Mouse (Mus musculus) midbrain, embryonic 12.5 days (tissue): ENCODE data around the gene Ganab. TPM values are rescaled to one million over a fixed set of nuclear protein-coding genes. Genes with fewer than 3 reads are reported as not detected.
A peak's percentile ranks its signal among the peaks of the same experiment; 100 is the strongest.

ENCODE experiments used
- ATAC-seq: fragments of 200-750 bp; cut with Nextera tagmentation; 2 replicates; pipeline ENCODE4 v1.8.0; 2017; ENCODE audit warnings: low read depth, moderate TSS enrichment, moderate library complexity; ENCODE audit not compliant: low FRiP score
- H3K27ac ChIP-seq: fragments of 300-500 bp; sonication (generic); replicated peaks from 2 replicates; pipeline ENCODE4 v1.5.1; 2016; ENCODE audit warnings: mild to moderate bottlenecking
- H3K27me3 ChIP-seq: fragments of 300-500 bp; sonication (generic); 2 replicates; pipeline ENCODE4 v1.6.1; 2016; ENCODE audit warnings: mild to moderate bottlenecking
- H3K36me3 ChIP-seq: fragments of 300-500 bp; sonication (generic); 2 replicates; pipeline ENCODE4 v1.6.1; 2016
- H3K4me1 ChIP-seq: fragments of 300-500 bp; sonication (generic); 2 replicates; pipeline ENCODE4 v1.6.1; 2016
- H3K4me2 ChIP-seq: fragments of 300-500 bp; sonication (generic); replicated peaks from 2 replicates; pipeline ENCODE4 v1.6.1; 2016; ENCODE audit warnings: mild to moderate bottlenecking, moderate library complexity
- H3K4me3 ChIP-seq: fragments of 300-500 bp; sonication (generic); 2 replicates; pipeline ENCODE4 v1.5.1; 2016; ENCODE audit warnings: mild to moderate bottlenecking
- H3K9ac ChIP-seq: fragments of 300-500 bp; sonication (generic); replicated peaks from 2 replicates; pipeline ENCODE4 v1.6.1; 2016; ENCODE audit warnings: mild to moderate bottlenecking, moderate library complexity
- H3K9me3 ChIP-seq: fragments of 300-500 bp; sonication (generic); 2 replicates; pipeline ENCODE4 v1.6.1; 2016; ENCODE audit warnings: mild to moderate bottlenecking
- WGBS: fragments of 180-500 bp; shearing (Covaris S2); methylation state at CpG from one replicate; pipeline ENCODE4 v1.1.7; 2016; 5-methylcytosine and 5-hydroxymethylcytosine counted together
- polyA plus RNA-seq: library from polyadenylated mRNA; unstranded; fragments of >200 nt; fragmentation: Nextera tagmentation; extraction: Ambion mirVana; gene quantifications from 2 replicates; pipeline ENCODE4 v1.2.1, GENCODE M21; 2016

The Ganab gene
- polyA plus RNA-seq, 1 experiment from 2014 or later = 115 TPM

DNA sequence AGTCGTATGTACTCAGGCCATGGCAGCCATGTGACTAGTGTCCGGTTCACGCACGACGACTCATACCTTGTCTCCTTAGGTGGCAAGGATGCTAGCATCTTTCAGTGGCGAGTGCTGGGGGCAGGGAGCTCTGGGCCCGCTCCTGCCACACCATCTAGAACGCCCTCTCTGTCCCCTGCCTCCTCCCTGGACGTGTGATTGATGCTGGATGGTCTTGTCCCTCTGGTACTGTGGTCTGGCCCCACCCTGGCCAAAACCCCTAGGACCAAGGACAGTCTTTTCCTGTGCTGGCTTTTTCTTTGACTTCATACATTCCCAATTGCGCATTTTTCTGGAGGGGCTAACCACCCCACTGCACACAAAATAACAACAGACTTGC lies 43.3 kb downstream of the Ganab start:
- H3K36me3 ChIP-seq = peaks cover 22% of the 10 kb centered on the region
- WGBS = 35% methylated on average over 10 of the region's 10 CpGs
- peak; percentile 38 for ATAC-seq

DNA sequence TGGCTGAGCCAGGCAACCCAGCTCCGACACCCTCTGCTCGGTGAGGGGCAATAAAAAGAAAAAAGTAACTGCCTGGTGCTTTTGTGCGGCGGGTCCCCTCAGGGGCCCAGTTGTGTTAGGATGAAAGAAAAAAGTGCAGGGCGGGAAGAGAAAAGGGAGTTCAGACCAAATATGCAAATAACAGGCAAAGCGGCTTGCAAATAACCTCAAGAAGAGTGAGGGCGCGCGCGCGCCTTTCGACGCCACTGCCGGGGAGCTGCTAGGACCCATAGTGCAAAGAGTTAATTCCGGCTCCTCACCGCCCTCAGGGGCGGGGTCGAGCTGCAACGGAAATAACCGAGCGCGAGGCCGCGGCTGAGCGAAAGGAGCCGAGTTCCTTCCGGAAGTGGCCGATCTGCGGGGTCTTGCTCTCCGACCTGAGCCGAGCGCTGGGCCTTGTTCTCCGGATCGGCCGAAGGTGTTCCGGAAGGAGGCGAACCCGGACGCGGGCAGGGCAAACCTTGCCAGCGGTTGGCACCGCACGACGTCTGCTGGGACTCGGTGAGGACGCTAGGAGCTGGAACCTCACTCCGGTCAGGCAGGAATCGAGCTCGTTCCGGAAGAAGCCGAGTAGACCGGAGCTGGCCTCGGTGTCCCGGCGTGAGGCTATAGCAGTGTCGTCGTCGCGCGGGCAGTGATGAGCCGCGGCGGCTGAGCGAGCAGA lies 43.8 kb downstream of the Ganab start, which contains the start of gene Mta2:
Gene Mta2 (plus strand): TSS at position 361 of the 703 bp plus-strand sequence.
- peaks cover 35% of the 10 kb centered on the region for H3K4me1 ChIP-seq
- H3K27me3 ChIP-seq = no peaks in the 10 kb centered on the region
- peak within 1 kb of the TSS; percentile 94 for H3K4me3 ChIP-seq
- WGBS = under 1% methylated on average over 64 of the region's 64 CpGs
- H3K9me3 ChIP-seq = no peaks in the 10 kb centered on the region
- ATAC-seq = peak; percentile 96
- peak within 1 kb of the TSS; percentile 99 for H3K9ac ChIP-seq
- peak within 1 kb of the TSS; percentile 98 for H3K27ac ChIP-seq
- peak within 1 kb of the TSS; percentile 73 for H3K4me2 ChIP-seq
- H3K36me3 ChIP-seq = peaks cover 27% of the 10 kb centered on the region

More for the DNA sequence above, 43.3 kb downstream of the Ganab start:
- Histone ChIP-seq H3K27me3 (no peaks in the 10 kb centered on the region), H3K4me2 (peak overlapping the region; percentile 73), H3K4me3 (peak overlapping the region; percentile 94), H3K27ac (peak overlapping the region; percentile 98), H3K9ac (peak overlapping the region; percentile 99), H3K4me1 (peaks cover 35% of the 10 kb centered on the region), H3K9me3 (no peaks in the 10 kb centered on the region)

DNA sequence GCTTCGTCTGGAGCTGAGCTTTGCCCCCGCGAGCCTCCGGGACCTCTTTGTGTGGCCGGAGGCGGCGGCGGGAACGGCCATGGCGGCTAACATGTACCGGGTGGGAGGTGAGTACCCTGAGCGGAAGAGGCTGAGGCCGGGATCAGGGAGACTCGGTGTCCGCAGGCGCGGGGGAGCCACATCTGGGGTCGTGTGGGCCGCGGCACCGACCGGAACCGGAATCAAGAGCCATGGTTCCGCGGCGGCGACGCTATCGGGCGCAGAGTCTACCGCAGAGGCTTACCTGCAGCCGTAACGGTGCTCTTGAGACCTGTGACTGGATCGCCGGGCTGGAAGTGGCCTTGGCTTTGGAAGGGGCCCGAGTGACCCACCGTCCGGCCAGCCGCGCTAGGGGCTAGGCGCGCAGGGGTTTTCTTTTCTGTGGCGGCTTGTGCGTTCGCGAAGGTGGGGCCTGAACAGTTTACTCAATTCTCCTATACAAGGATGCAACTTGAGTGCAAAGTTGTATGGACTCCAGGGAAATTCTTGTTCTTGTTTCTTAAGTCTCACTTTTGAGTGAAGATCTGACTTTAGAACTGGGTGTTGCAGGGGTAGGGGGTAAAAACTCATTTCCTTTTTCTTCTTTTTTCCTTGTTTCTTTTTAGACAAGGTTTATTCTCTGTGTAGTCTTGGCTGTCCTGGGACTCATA lies 44.5 kb downstream of the Ganab start:
- peak overlapping the region; percentile 98 for H3K27ac ChIP-seq
- H3K4me3 ChIP-seq = peak overlapping the region; percentile 94
- H3K4me2 ChIP-seq = peak overlapping the region; percentile 73
- peaks cover 35% of the 10 kb centered on the region for H3K4me1 ChIP-seq
- peak; percentile 52 for ATAC-seq
- no peaks in the 10 kb centered on the region for H3K9me3 ChIP-seq
- WGBS = 0% methylated on average over 46 of the region's 46 CpGs
- H3K36me3 ChIP-seq = peaks cover 33% of the 10 kb centered on the region
- no peaks in the 10 kb centered on the region for H3K27me3 ChIP-seq
- peak overlapping the region; percentile 99 for H3K9ac ChIP-seq

DNA sequence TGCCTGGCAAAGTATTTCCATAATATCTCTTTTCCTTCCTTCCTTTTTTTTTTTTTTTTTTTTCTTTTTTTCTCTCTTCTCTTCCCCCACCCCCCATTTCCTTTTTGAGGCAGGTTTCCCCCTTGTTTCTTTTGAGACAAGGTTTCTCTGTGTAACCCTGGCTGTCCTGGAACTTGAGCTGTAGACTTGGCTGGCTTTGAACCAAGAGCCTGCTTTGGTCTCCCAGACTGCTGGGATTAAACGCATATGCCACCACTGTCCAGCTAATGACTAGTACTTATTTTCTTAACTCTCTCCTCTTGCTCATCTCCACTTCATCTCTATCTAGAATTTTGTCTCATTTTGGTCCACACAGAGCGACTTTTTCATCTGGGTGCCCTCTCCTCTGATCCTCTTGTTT lies 45.2 kb downstream of the Ganab start:
- no peak for ATAC-seq
- Histone ChIP-seq H3K4me1 (peaks cover 35% of the 10 kb centered on the region), H3K9ac (peak overlapping the region; percentile 99), H3K4me3 (peak overlapping the region; percentile 94), H3K27me3 (no peaks in the 10 kb centered on the region), H3K36me3 (peaks cover 40% of the 10 kb centered on the region), H3K27ac (no peak overlapping the region), H3K9me3 (no peaks in the 10 kb centered on the region), H3K4me2 (peak overlapping the region; percentile 73)
- 76% methylated on average over 2 of the region's 2 CpGs for WGBS

DNA sequence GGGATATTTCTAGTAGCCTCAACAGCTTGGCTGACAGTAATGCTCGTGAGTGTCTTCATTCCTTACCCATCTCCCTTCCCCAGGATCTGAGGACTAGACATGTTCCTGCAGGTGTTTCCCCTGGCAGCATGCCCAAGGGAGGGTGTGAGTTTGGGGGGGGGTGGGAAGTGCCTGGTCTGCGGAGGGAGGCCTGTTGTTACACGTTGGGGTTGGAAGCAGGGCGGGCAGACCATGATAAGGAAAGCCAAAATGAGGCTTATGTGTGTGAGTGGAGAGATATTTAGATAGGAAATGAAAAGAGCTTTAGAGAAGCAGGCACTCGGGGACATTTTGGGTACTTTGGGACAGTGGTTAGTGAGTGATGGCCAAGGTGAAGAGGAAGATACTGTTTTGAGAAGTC lies 46.2 kb downstream of the Ganab start:
- Histone ChIP-seq H3K4me1 (peaks cover 35% of the 10 kb centered on the region), H3K27me3 (no peaks in the 10 kb centered on the region), H3K4me3 (peak overlapping the region; percentile 12; the same call in 1 of the 2 replicates), H3K36me3 (peaks cover 50% of the 10 kb centered on the region), H3K9me3 (no peaks in the 10 kb centered on the region), H3K27ac (no peak overlapping the region), H3K4me2 (peak overlapping the region; percentile 73), H3K9ac (no peak overlapping the region)
- no peak for ATAC-seq
- 81% methylated on average over 5 of the region's 5 CpGs for WGBS

DNA sequence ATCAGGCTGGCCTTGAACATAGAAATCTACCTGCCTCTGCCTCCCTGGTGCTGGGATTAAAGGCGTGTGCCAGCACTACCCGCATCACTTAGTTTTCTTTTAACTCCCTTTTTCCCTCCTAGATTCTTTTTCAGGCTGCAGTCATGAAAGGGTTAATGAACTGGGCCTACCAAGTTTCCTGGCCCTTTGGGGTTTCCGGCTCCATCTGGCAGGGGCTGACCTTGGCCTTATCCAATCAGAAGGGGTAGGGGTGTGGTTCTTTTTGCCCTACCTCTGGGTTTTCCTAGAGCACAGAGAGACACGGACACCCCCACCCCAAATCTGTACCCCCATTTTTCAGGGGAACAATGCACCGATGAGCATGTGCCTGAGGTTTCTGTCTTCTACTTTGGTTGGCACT lies 46.9 kb downstream of the Ganab start:
- no peak overlapping the region; the same call in 1 of the 2 replicates for H3K9ac ChIP-seq
- no peak for ATAC-seq
- no peaks in the 10 kb centered on the region for H3K9me3 ChIP-seq
- peaks cover 57% of the 10 kb centered on the region for H3K36me3 ChIP-seq
- H3K4me2 ChIP-seq = peak overlapping the region; percentile 31
- no peak overlapping the region for H3K27ac ChIP-seq
- peaks cover 35% of the 10 kb centered on the region for H3K4me1 ChIP-seq
- H3K27me3 ChIP-seq = no peaks in the 10 kb centered on the region
- H3K4me3 ChIP-seq = peak overlapping the region; percentile 13; the same call in 1 of the 2 replicates
- WGBS = 55% methylated on average over 5 of the region's 5 CpGs

DNA sequence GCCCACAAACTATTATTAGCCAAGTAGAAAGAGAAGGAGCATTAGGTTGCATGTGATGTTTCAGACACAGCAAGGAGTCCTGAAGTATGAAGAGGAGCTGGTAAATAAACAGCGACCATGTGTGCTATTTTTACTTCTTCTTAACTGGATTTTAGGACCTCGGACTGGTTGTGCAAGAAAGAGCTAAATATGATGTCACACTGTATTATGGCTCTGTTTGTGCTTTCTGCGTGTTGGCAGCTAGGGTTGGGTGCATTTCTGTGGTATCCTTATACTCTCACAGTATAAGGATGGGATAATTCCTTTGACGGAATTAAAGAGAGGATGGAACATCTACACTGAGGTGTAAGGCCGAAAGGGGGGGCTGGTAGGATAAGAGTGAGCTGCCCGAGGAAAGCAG lies 47.4 kb downstream of the Ganab start:
- Histone ChIP-seq H3K4me2 (peak overlapping the region; percentile 31; the same call in 1 of the 2 replicates), H3K9me3 (no peaks in the 10 kb centered on the region), H3K4me1 (peaks cover 35% of the 10 kb centered on the region), H3K36me3 (peaks cover 62% of the 10 kb centered on the region), H3K27ac (no peak overlapping the region), H3K9ac (no peak overlapping the region), H3K4me3 (peak overlapping the region; percentile 13; the same call in 1 of the 2 replicates), H3K27me3 (no peaks in the 10 kb centered on the region)
- WGBS = 91% methylated on average over 6 of the region's 6 CpGs
- ATAC-seq = no peak

DNA sequence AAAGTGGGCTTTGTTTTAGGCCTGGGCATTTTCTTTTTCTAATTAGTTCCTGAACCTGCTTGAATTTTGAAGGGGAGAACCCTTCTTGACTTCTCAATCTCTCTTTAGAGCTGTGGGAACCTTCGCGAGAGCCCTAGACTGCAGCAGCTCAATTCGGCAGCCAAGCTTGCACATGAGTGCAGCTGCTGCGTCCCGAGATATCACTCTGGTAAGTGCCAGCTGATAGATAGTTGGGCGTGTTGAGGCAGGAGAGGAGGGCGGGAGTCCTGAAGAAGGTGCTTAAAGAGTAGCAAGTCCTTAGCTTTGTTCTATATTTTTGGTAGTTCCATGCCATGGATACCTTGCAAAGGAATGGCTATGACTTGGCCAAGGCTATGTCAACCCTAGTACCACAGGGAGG lies 49.1 kb downstream of the Ganab start:
- Histone ChIP-seq H3K9ac (no peak overlapping the region), H3K4me3 (no peak overlapping the region), H3K4me1 (peaks cover 31% of the 10 kb centered on the region), H3K27me3 (no peaks in the 10 kb centered on the region), H3K36me3 (peaks cover 78% of the 10 kb centered on the region), H3K9me3 (no peaks in the 10 kb centered on the region), H3K27ac (no peak overlapping the region), H3K4me2 (no peak overlapping the region)
- WGBS = 93% methylated on average over 7 of the region's 7 CpGs
- ATAC-seq = no peak

DNA sequence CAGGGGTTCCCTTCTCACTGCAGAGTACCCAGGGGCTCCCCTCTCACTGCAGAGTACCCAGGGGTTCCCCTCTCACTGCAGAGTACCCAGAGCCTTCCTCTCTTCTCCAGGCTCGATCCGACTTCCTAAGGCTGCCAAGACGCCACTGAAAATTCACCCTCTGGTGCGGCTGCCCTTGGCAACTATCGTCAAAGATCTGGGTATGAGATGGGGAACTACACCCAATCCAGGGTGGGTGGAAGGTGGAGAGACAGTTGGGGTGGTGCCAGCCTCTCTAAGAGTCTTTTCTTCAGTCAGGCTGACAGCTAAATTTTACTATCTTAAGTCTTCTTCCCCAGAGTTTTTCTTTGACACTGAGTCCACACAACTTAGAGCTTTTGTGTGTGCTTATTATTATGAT lies 52.3 kb downstream of the Ganab start:
- Histone ChIP-seq H3K27me3 (no peaks in the 10 kb centered on the region), H3K4me3 (no peak overlapping the region), H3K9me3 (no peaks in the 10 kb centered on the region), H3K9ac (no peak overlapping the region), H3K36me3 (peaks cover 74% of the 10 kb centered on the region), H3K27ac (no peak overlapping the region), H3K4me2 (no peak overlapping the region), H3K4me1 (peaks cover 31% of the 10 kb centered on the region)
- WGBS = 90% methylated on average over 5 of the region's 5 CpGs
- no peak for ATAC-seq

DNA sequence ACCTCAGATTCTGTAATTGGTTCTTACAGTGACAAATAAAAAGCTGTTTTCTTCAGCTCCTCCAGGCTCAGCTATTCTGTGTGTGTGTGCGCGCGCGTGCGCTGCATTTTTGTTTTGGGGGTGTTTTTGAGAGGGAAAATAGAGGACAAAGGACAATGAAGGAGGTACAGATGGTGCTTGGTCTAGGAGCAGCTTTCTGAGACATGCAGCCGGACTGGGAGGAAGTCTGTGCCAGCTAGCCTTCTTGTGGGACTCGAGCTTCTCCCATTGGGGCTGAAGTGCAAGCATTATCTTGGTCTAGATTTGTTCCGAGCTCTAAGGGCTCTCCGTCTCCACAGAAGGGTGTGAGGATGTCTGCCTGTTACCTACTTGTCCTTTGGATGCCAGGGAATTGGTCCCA lies 54.4 kb downstream of the Ganab start:
- Histone ChIP-seq H3K4me1 (peaks cover 32% of the 10 kb centered on the region), H3K27me3 (no peaks in the 10 kb centered on the region), H3K4me3 (no peak overlapping the region), H3K4me2 (peak overlapping the region; percentile 94), H3K9ac (peak overlapping the region; percentile 61; the same call in 1 of the 2 replicates), H3K36me3 (peaks cover 71% of the 10 kb centered on the region), H3K9me3 (no peaks in the 10 kb centered on the region), H3K27ac (peak overlapping the region; percentile 91)
- no peak for ATAC-seq
- WGBS = 96% methylated on average over 9 of the region's 9 CpGs

DNA sequence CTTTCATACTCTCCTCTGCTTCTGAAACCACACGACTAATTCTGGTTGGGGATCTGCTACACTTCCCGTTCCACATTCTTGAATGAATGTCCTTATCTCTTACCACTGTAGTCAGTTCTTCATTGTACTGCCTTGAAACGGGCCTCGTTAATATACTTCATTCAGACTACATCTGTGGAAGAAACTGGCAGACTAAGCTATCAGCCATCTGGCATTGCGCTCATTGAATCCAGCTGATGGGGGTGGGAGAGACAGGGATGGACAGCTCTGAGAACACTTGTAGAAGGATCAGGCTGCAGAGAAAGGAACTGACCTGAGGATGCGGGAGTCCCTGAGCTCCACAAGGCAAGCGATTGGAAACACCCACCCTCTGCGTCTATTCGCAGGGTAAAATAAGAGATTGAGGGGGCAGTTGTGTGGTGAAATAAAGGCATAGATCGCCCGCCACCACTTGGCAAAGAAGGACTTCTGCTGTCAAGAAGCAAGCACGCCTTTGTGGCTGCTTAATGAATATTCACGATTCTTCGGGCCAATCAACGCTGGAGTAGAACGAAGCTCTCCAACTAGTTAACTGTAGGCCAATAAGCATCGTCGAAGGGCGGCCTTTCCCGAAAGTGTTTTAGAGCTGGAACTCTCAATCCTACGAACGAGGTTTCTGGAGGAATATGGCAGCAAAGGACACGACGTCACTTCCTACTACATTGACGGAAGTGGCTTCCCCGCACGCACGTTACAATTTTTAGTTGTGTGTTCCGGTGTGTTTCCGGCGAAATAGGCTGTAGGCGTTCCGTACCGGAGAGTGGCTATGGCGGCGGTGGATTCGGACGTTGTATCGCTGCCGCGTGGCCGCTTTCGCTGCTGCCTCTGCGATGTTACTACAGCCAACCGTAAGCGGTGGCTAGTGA lies 55.5 kb downstream of the Ganab start, which contains the start of gene Tut1:
Gene Tut1 (plus strand): TSS at position 713 of the 905 bp plus-strand sequence.
- Histone ChIP-seq H3K36me3 (peaks cover 68% of the 10 kb centered on the region), H3K27me3 (no peaks in the 10 kb centered on the region), H3K4me1 (peaks cover 32% of the 10 kb centered on the region), H3K4me2 (peak within 1 kb of the TSS; percentile 94), H3K9me3 (no peaks in the 10 kb centered on the region), H3K9ac (peak within 1 kb of the TSS; percentile 63), H3K27ac (peak within 1 kb of the TSS; percentile 91), H3K4me3 (peak within 1 kb of the TSS; percentile 85)
- WGBS = 4% methylated on average over 46 of the region's 46 CpGs
- ATAC-seq = peak; percentile 96
